Mouse (Mus musculus) liver, postnatal 0 days (tissue): ENCODE measurements around the gene Nfasc. TPM values are rescaled to one million over a fixed set of nuclear protein-coding genes. Genes with fewer than 3 reads are reported as not detected.

ENCODE experiments used
- ATAC-seq: fragments of 200-750 bp; cut with Nextera tagmentation; 2 replicates; pipeline ENCODE4 v1.8.0; 2017; ENCODE audit warnings: mild to moderate bottlenecking, moderate library complexity
- DNase-seq: peaks from one replicate; pipeline ENCODE4 v3.0.0-alpha.2; 2016
- H3K27ac ChIP-seq: fragments of 300-500 bp; sonication (generic); 2 replicates; pipeline ENCODE4 v1.5.1; 2014; ENCODE audit warnings: antibody characterized with exemption, moderate library complexity, mild to moderate bottlenecking, low read depth
- H3K27me3 ChIP-seq: fragments of 300-500 bp; sonication (generic); 2 replicates; pipeline ENCODE4 v1.6.1; 2014; ENCODE audit warnings: low read length, control low read depth, mixed read lengths; ENCODE audit not compliant: insufficient read depth
- H3K36me3 ChIP-seq: fragments of 300-500 bp; sonication (generic); replicated peaks from 2 replicates; pipeline ENCODE4 v1.6.1; 2014; ENCODE audit warnings: mild to moderate bottlenecking, control low read depth, low read length, moderate library complexity, mixed read lengths; ENCODE audit not compliant: insufficient read depth
- H3K4me1 ChIP-seq: fragments of 300-500 bp; sonication (generic); 2 replicates; pipeline ENCODE4 v1.6.1; 2014; ENCODE audit warnings: antibody characterized with exemption, mild to moderate bottlenecking, control low read depth; ENCODE audit not compliant: insufficient read depth
- H3K4me2 ChIP-seq: fragments of 300-500 bp; sonication (generic); 2 replicates; pipeline ENCODE4 v1.6.1; 2014; ENCODE audit warnings: low read depth, mild to moderate bottlenecking, low read length, moderate library complexity, mixed read lengths
- H3K4me3 ChIP-seq: fragments of 300-500 bp; sonication (generic); 2 replicates; pipeline ENCODE4 v1.5.1; 2014; ENCODE audit warnings: low read depth, low read length
- H3K9ac ChIP-seq: fragments of 300-500 bp; sonication (generic); replicated peaks from 2 replicates; pipeline ENCODE4 v1.6.1; 2014; ENCODE audit warnings: mild to moderate bottlenecking, moderate library complexity
- H3K9me3 ChIP-seq: fragments of 300-500 bp; sonication (generic); 2 replicates; pipeline ENCODE4 v1.6.1; 2016; ENCODE audit warnings: mild to moderate bottlenecking, control low read depth, low read length, mixed read lengths
- CTCF ChIP-seq: sonication (generic); IDR thresholded peaks from 2 replicates; pipeline ENCODE4 v1.5.1; 2016; ENCODE audit warnings: antibody characterized with exemption, low read depth
- EP300 ChIP-seq: IDR thresholded peaks from 2 replicates; pipeline ENCODE4 v1.6.1; 2016; ENCODE audit warnings: antibody characterized with exemption, low read depth, mild to moderate bottlenecking
- WGBS: fragments of 180-500 bp; shearing (Covaris S2); extraction: QIAGEN DNeasy Blood & Tissue Kit; methylation state at CpG from one replicate; pipeline ENCODE4 v1.1.7; 2014; ENCODE audit not compliant: insufficient replicate concordance; 5-methylcytosine and 5-hydroxymethylcytosine counted together
- polyA plus RNA-seq: library from polyadenylated mRNA; unstranded; fragments of >200 nt; fragmentation: Nextera tagmentation; extraction: Ambion mirVana; gene quantifications from 2 replicates; pipeline ENCODE4 v1.2.1, GENCODE M21; 2015

Gene Nfasc
- polyA plus RNA-seq, 1 experiment from 2014 or later, result 0.09 TPM

DNA sequence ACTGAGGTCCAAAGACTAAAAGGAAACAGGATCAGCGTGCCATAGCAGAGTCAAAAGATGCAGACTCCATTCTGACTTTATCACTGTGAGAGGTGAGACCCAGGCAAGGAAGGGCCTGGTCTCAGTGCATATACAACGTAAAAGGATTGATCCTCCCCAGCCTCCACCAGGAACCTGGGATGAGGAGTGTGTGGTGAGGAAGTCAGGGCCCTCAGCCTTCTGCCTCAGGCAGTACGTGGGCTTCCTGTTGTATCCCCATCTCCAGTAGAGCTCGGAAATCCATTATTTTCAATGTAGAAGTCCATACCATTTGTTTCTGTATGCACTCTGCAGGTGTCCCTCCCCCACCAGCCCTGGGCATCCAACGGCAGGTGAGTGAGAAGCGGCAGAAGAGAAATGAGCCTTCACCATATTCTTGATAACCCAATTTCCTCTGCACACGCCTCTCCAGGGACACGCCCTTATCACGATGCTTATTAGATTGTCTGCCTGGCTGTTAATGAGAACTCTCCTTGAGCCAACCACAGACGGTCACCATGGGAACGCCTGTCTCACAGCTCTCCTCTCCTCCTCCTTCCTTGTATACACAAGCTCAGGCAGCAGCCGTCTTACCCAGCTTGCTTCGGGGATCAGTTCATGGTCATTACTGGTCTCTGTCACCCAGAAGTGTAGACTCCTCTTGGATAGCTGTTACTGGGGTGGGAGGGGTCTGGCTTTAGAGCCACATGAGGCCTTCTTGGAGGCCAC lies 100.4 kb downstream of the Nfasc start:
- TF ChIP-seq CTCF (no peak), EP300 (no peak)
- no peak overlapping the region for H3K27ac ChIP-seq
- no peak for DNase-seq

DNA sequence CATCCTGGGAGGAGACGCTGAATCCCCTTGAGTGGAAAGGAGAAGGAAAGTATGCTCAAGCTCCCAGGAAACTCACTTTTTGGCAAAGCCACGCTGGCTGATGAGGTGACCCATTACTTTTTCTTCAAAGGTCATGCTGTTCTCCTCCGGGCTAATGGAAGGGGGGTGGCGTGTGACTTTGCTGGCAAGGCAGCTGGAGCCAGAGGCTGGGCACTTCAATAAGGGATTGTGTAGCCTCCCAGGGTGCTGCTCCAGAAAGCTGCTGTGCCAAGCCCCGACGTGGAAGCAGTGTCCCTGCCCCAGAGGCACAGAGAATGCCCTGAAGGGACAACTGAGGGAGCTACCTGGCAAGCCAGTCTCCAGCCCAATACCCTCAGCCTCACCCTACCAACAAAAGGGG lies 101.3 kb downstream of the Nfasc start:
- DNase-seq, result no peak
- no peak overlapping the region for H3K4me2 ChIP-seq
- H3K36me3 ChIP-seq, result no peaks in the 10 kb centered on the region
- no peak overlapping the region for H3K4me3 ChIP-seq
- H3K9me3 ChIP-seq, result no peaks in the 10 kb centered on the region
- 77% methylated on average over 6 of the region's 6 CpGs for WGBS
- H3K4me1 ChIP-seq, result no peaks in the 10 kb centered on the region
- ATAC-seq, result no peak
- no peak for TF ChIP-seq EP300
- no peak for TF ChIP-seq CTCF
- no peak overlapping the region for H3K27ac ChIP-seq
- no peaks in the 10 kb centered on the region for H3K27me3 ChIP-seq
- no peak overlapping the region for H3K9ac ChIP-seq

More for the DNA sequence above, 100.4 kb downstream of the Nfasc start:
- Histone ChIP-seq H3K27me3 (no peaks in the 10 kb centered on the region), H3K9me3 (no peaks in the 10 kb centered on the region), H3K9ac (no peak overlapping the region), H3K36me3 (no peaks in the 10 kb centered on the region), H3K4me2 (no peak overlapping the region), H3K4me1 (no peaks in the 10 kb centered on the region), H3K4me3 (no peak overlapping the region)
- no peak for ATAC-seq
- 61% methylated on average over 13 of the region's 13 CpGs for WGBS

DNA sequence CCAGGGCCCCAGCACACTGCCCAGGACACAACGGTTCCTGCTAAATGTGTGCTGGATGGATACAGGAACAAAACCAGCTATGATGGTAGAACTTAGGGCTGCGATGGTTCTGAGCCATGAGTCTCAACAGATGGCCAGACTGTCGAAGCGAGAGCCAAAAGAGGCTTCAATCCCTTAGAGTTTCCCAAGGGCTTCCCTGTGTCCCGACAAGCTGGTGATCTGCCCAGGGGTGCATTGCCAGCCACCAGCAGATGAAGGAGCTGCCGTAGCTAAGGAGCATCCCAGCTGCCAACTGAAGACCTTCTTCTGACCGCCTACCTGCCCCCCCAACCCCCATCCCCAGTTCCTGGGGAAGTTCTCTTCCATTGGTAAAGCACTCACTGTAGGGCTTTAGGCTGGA lies 104.3 kb downstream of the Nfasc start:
- Histone ChIP-seq H3K9me3 (no peaks in the 10 kb centered on the region), H3K4me2 (no peak overlapping the region), H3K9ac (no peak overlapping the region), H3K36me3 (no peaks in the 10 kb centered on the region), H3K4me1 (no peaks in the 10 kb centered on the region), H3K27ac (no peak overlapping the region), H3K27me3 (no peaks in the 10 kb centered on the region), H3K4me3 (no peak overlapping the region)
- WGBS, result 75% methylated on average over 7 of the region's 7 CpGs
- no peak for ATAC-seq
- no peak for DNase-seq
- no peak for TF ChIP-seq CTCF
- no peak for TF ChIP-seq EP300

DNA sequence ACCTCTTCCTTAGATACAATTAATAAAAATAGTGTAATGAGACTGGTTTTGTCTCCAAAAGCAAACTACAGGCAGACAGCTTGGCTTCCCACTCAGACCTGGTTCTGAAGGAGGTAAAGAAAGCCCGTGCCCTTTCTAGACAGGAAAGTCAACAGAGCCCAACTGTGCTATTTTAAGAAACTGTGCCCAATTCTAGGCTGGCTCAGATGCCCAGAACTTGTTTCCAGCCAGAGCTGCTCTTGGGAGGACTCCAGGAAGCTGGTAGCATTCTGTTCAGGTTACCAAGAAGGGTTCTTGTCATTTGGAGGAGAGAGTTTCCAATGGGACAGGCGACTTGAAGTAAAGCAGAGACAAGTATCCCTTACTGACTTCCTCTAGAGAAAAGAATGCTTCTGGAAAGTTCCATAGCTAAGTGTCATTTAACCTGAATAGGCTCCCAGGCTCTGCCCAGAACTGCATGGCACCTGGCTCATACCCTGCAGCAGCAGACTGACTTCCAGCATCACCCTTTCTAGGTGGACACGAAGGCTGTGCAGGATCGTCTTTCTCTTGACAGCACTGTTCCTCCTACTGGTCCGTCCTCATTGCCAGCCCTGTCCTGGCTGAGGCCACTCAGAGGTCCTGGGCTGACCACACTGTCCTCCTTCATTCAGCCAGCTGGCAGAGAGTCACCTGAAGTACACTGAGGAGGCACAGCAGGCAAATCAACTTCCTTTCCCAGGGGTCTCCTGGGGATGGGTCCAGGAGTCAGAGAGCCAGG lies 111.8 kb downstream of the Nfasc start:
- Histone ChIP-seq H3K9me3 (no peaks in the 10 kb centered on the region), H3K27me3 (no peaks in the 10 kb centered on the region), H3K4me2 (no peak overlapping the region), H3K9ac (no peak overlapping the region), H3K4me1 (no peaks in the 10 kb centered on the region), H3K27ac (no peak overlapping the region), H3K4me3 (no peak overlapping the region), H3K36me3 (no peaks in the 10 kb centered on the region)
- DNase-seq (no peak), ATAC-seq (no peak)
- TF ChIP-seq CTCF, result no peak
- WGBS, result 45% methylated on average over 5 of the region's 5 CpGs

DNA sequence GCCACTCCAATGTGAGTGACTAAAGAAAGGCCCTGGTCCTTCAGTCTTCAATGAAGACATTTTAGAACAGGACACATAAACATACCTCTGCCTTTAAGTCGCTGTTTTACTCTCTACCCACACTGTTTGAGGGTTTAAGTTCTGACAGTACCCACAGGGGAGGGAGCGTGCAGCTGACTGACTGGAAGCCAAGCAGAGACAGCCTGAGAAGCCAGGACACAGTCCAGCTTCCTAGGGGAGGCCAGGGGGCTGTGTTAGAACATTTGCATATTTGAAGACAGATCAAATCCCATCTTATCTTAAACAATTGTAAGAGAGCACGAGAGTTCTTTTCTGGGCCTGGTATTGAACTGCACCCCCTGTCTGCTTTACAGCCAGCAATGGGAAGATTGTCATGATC lies 113.0 kb downstream of the Nfasc start:
- DNase-seq (no peak), ATAC-seq (no peak)
- Histone ChIP-seq H3K4me3 (no peak overlapping the region), H3K27ac (no peak overlapping the region), H3K27me3 (no peaks in the 10 kb centered on the region), H3K4me1 (no peaks in the 10 kb centered on the region), H3K36me3 (no peaks in the 10 kb centered on the region), H3K4me2 (no peak overlapping the region), H3K9me3 (no peaks in the 10 kb centered on the region), H3K9ac (no peak overlapping the region)
- no peak for TF ChIP-seq EP300
- no peak for TF ChIP-seq CTCF
- 64% methylated on average over 3 of the region's 3 CpGs for WGBS

DNA sequence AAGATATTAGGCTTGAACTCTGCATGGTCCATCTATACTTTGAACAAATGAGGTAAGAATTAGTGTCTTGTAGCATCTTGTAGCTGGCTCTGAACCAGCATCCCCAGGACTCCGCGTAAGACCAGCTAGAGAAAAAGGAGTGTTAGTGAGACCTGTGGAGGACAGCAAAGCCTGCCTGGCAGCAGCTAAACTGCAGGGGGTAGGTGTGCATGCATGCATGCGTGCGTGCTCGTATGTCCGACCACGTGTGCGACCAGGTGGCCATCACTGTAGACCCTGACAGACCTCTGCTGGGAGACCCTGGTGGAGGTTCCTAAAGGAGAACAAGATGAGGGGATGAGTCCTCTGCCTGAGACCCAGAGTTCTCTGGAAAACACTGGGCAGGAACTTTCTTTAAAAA lies 113.4 kb downstream of the Nfasc start:
- Histone ChIP-seq H3K9ac (no peak overlapping the region), H3K36me3 (no peaks in the 10 kb centered on the region), H3K4me3 (no peak overlapping the region), H3K9me3 (no peaks in the 10 kb centered on the region), H3K4me2 (no peak overlapping the region), H3K27me3 (no peaks in the 10 kb centered on the region), H3K4me1 (no peaks in the 10 kb centered on the region), H3K27ac (no peak overlapping the region)
- TF ChIP-seq EP300 (no peak), CTCF (no peak)
- WGBS, result 90% methylated on average over 8 of the region's 8 CpGs
- DNase-seq, result no peak
- no peak for ATAC-seq
